Mouse (Mus musculus) bone marrow macrophage, adult 2 months (primary cell): ENCODE results near the gene Fam171a2.

Experiments
- CTCF ChIP-seq: IDR thresholded peaks from 2 replicates; pipeline ENCODE4 v1.5.1; 2012; ENCODE audit warnings: low read depth, mild to moderate bottlenecking, low read length, moderate library complexity
- POLR2A ChIP-seq: IDR thresholded peaks from 2 replicates; pipeline ENCODE4 v1.6.1; 2012; ENCODE audit warnings: mild to moderate bottlenecking, low read depth, low read length, borderline replicate concordance

- no peak for TF ChIP-seq CTCF
- no peak for TF ChIP-seq POLR2A
Measured at GRCm38 (mm10) chr11:102418887-102419286, 28.6 kb downstream of the Fam171a2 start.
